Mouse (Mus musculus) cerebral cortex, adult 2 months (tissue): ENCODE data around the gene Amt.

ENCODE experiments used
- WGBS: fragments of 180-500 bp; shearing (Covaris S2); methylation state at CpG from one replicate; pipeline ENCODE4 v1.1.7; 2018; 5-methylcytosine and 5-hydroxymethylcytosine counted together

Amt gene

GRCm38 (mm10) chr9:108296453-108297355 lies at the start of gene Amt:
Amt (plus strand) TSS chr9:108296853.
- WGBS, result 39% methylated on average over 18 of the region's 18 CpGs

GRCm38 (mm10) chr9:108248957-108249356 lies 47.7 kb upstream of the Amt start:
- WGBS, result 61% methylated on average over 5 of the region's 5 CpGs

- 88% methylated on average over 6 of the region's 6 CpGs for WGBS
Measured at GRCm38 (mm10) chr9:108251877-108252276, 44.8 kb upstream of the Amt start.

- 95% methylated on average over 7 of the region's 7 CpGs for WGBS
Measured at GRCm38 (mm10) chr9:108252766-108253165, 43.9 kb upstream of the Amt start.

GRCm38 (mm10) chr9:108260526-108260925 lies 36.1 kb upstream of the Amt start:
- WGBS, result 74% methylated on average over 4 of the region's 4 CpGs

- 58% methylated on average over 7 of the region's 7 CpGs for WGBS
Measured at GRCm38 (mm10) chr9:108261865-108262264, 34.8 kb upstream of the Amt start.

GRCm38 (mm10) chr9:108262494-108263049 lies 34.1 kb upstream of the Amt start:
- 30% methylated on average over 11 of the region's 11 CpGs for WGBS

- under 1% methylated on average over 62 of the region's 62 CpGs for WGBS
Measured at GRCm38 (mm10) chr9:108263131-108263681, 33.4 kb upstream of the Amt start.

- WGBS, result 1% methylated on average over 71 of the region's 71 CpGs
Measured at GRCm38 (mm10) chr9:108263690-108264190, 32.9 kb upstream of the Amt start, which contains the start of gene Dag1. Dag1 (minus strand) TSS chr9:108263958.

GRCm38 (mm10) chr9:108264191-108264921 lies 32.3 kb upstream of the Amt start:
- 15% methylated on average over 10 of the region's 10 CpGs for WGBS

- WGBS, result 79% methylated on average over 10 of the region's 10 CpGs
Measured at GRCm38 (mm10) chr9:108266261-108266935, 30.3 kb upstream of the Amt start.

- WGBS, result 61% methylated on average over 7 of the region's 7 CpGs
Measured at GRCm38 (mm10) chr9:108267691-108268090, 29.0 kb upstream of the Amt start.

GRCm38 (mm10) chr9:108268701-108269100 lies 28.0 kb upstream of the Amt start:
- WGBS, result 85% methylated on average over 7 of the region's 7 CpGs

- 65% methylated on average over 2 of the region's 2 CpGs for WGBS
Measured at GRCm38 (mm10) chr9:108271941-108272340, 24.7 kb upstream of the Amt start.

- WGBS, result 76% methylated on average over 5 of the region's 5 CpGs
Measured at GRCm38 (mm10) chr9:108272691-108273090, 24.0 kb upstream of the Amt start.

- WGBS, result 88% methylated on average over 4 of the region's 4 CpGs
Measured at GRCm38 (mm10) chr9:108273485-108273884, 23.2 kb upstream of the Amt start.

- 85% methylated on average over 5 of the region's 5 CpGs for WGBS
Measured at GRCm38 (mm10) chr9:108274476-108275330, 21.9 kb upstream of the Amt start.

- WGBS, result 70% methylated on average over 6 of the region's 6 CpGs
Measured at GRCm38 (mm10) chr9:108275331-108275659, 21.4 kb upstream of the Amt start.

- 75% methylated on average over 10 of the region's 10 CpGs for WGBS
Measured at GRCm38 (mm10) chr9:108278697-108279450, 17.8 kb upstream of the Amt start.
